Mouse (Mus musculus) myocyte (in vitro differentiated cells): ENCODE measurements at regions not wholly inside any gene's neighbourhood (a gene's known extent, or its start where the extent isn't known, plus 50 kb on each side); places are given as distances from the start of the nearest gene placed in this dataset.

Source experiments
- E2F4 ChIP-seq: IDR thresholded peaks from one replicate; pipeline ENCODE4 v1.6.1; 2011; ENCODE audit warnings: mild to moderate bottlenecking, control low read depth, moderate library complexity; ENCODE audit not compliant: insufficient read depth
- POLR2A ChIP-seq: IDR thresholded peaks from one replicate; pipeline ENCODE4 v1.6.1; 2011; ENCODE audit warnings: low read depth, mild to moderate bottlenecking, control low read depth, moderate library complexity; ENCODE audit not compliant: insufficient read length
- POLR2AphosphoS2 ChIP-seq: IDR thresholded peaks from one replicate; pipeline ENCODE4 v1.6.1; 2011; ENCODE audit warnings: low read depth, control low read depth; ENCODE audit not compliant: insufficient read length
- SRF ChIP-seq: IDR thresholded peaks from one replicate; pipeline ENCODE4 v1.6.1; 2011; ENCODE audit warnings: low read depth; ENCODE audit not compliant: control insufficient read depth, insufficient read length

- TF ChIP-seq SRF (no peak), POLR2A (peak; percentile 38), POLR2AphosphoS2 (peak; percentile 68), E2F4 (no peak)
Observed at GRCm38 (mm10) chr5:111880268-111880667, 146.5 kb downstream of the Gm26897 start.
